Mouse (Mus musculus) G1E (cell line): ENCODE data around the gene Bri3. TPM values are rescaled to one million over a fixed set of nuclear protein-coding genes. Genes with fewer than 3 reads are reported as not detected.

Experiments used
- ATAC-seq: 2 replicates; pipeline ENCODE4 v1.8.0; 2016; ENCODE audit warnings: mild to moderate bottlenecking; ENCODE audit not compliant: insufficient number of reproducible peaks, poor library complexity, low FRiP score, severe bottlenecking; ENCODE audit errors: extremely low read depth
- DNase-seq: peaks from one replicate; pipeline ENCODE4 v3.0.0; 2012; ENCODE audit warnings: low spot score
- H3K27me3 ChIP-seq: 2 replicates; pipeline ENCODE4 v1.6.1; 2012; ENCODE audit warnings: mild to moderate bottlenecking, low read length, inconsistent platforms; ENCODE audit not compliant: insufficient read depth
- H3K36me3 ChIP-seq: replicated peaks from 2 replicates; pipeline ENCODE3; 2012; ENCODE audit warnings: mild to moderate bottlenecking, inconsistent platforms
- H3K4me1 ChIP-seq: 2 replicates; pipeline ENCODE4 v1.6.1; 2012; ENCODE audit warnings: low read depth, low read length, inconsistent platforms, mixed read lengths; ENCODE audit not compliant: insufficient read depth
- H3K4me3 ChIP-seq: 2 replicates; pipeline ENCODE4 v1.5.1; 2012; ENCODE audit warnings: low read depth, mild to moderate bottlenecking, inconsistent platforms, low read length, moderate library complexity, mixed read lengths
- H3K9me3 ChIP-seq: replicated peaks from 2 replicates; pipeline ENCODE4 v1.6.1; 2012; ENCODE audit warnings: inconsistent platforms
- CTCF ChIP-seq: IDR thresholded peaks from 2 replicates; pipeline ENCODE4 v1.5.1; 2012; ENCODE audit warnings: low read depth, low read length, inconsistent platforms, mixed read lengths
- GATA1 ChIP-seq: IDR thresholded peaks from 2 replicates; pipeline ENCODE4 v1.6.1; 2012; ENCODE audit warnings: borderline replicate concordance, low read length, inconsistent platforms, mixed read lengths
- GATA2 ChIP-seq: IDR thresholded peaks from 2 replicates; pipeline ENCODE4 v1.6.1; 2012; ENCODE audit warnings: low read depth, low read length, inconsistent platforms, borderline replicate concordance
- POLR2AphosphoS5 ChIP-seq: IDR thresholded peaks from 2 replicates; pipeline ENCODE4 v1.6.1; 2012; ENCODE audit warnings: low read depth, low read length, inconsistent platforms; ENCODE audit not compliant: insufficient replicate concordance
- TAL1 ChIP-seq: conservative IDR thresholded peaks from 2 replicates; pipeline ENCODE4 v1.6.1; 2012; ENCODE audit warnings: low read depth, low read length, inconsistent platforms, mixed read lengths
- polyA plus RNA-seq: library from polyadenylated mRNA; stranded (reverse); fragments of >175 nt; gene quantifications from 2 replicates; pipeline ENCODE4 v1.2.3, GENCODE M21; 2012
- total RNA-seq, 2 experiments: library from RNA; stranded (forward) in 1 of 2; stranded (reverse) in 1 of 2; fragments of 200-1000 nt in 1 of 2; fragments of >200 nt in 1 of 2; fragmentation: Nextera tagmentation in 1 of 2; gene quantifications; 2 replicates each; pipeline ENCODE4 v1.2.3; 2014 to 2017

The Bri3 gene
- total and polyA plus RNA-seq, 3 experiments, result 33.0 to 63.4 (median 58.1) TPM

- Histone ChIP-seq H3K4me3 (no peak overlapping the region), H3K4me1 (no peaks in the 10 kb centered on the region), H3K27me3 (no peaks in the 10 kb centered on the region), H3K36me3 (no peaks in the 10 kb centered on the region), H3K9me3 (peaks cover 67% of the 10 kb centered on the region)
- no peak for ATAC-seq
- TF ChIP-seq POLR2AphosphoS5 (no peak), CTCF (no peak), GATA1 (no peak), TAL1 (no peak), GATA2 (no peak)
- no peak for DNase-seq
These were observed 228.8 kb downstream of the Bri3 start for GRCm38 (mm10) chr5:144473056-144473455.

DNA sequence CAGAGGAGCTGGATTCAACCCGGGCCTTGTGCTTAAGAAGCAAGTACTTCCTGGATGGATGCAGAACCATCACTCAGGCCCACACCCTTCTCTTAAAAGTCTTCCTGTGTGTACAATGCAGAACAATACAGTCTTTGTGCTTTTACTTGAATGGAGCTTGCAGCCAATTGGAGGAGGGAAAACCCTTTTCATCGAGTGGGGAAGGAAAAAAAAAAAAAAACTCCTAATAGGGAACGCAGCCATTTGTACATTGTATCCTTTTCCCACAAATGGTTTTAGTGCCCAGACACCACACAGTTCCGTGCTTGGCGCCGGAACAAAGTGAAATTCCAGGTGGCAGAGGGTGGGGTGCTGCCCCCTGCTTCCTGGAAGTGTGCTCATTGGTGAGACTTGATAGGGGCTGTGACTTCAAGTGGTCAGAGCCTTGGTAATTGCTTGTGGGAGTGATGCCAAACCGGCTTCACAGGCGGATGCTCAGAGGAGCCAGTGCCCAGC, 235.5 kb downstream of the Bri3 start:
- no peak overlapping the region for H3K4me3 ChIP-seq
- ATAC-seq, result no peak
- DNase-seq, result no peak
- H3K9me3 ChIP-seq, result peaks cover 81% of the 10 kb centered on the region
- no peaks in the 10 kb centered on the region for H3K36me3 ChIP-seq
- no peaks in the 10 kb centered on the region for H3K4me1 ChIP-seq
- TF ChIP-seq TAL1 (no peak), GATA1 (no peak), POLR2AphosphoS5 (no peak), GATA2 (no peak), CTCF (no peak)
- H3K27me3 ChIP-seq, result no peaks in the 10 kb centered on the region

- TF ChIP-seq GATA1, result no peak
- TF ChIP-seq POLR2AphosphoS5, result no peak
- no peak for TF ChIP-seq GATA2
- no peak for TF ChIP-seq TAL1
- TF ChIP-seq CTCF, result no peak
- Histone ChIP-seq H3K9me3 (peaks cover 78% of the 10 kb centered on the region), H3K4me1 (no peaks in the 10 kb centered on the region), H3K4me3 (no peak overlapping the region), H3K27me3 (no peaks in the 10 kb centered on the region), H3K36me3 (no peaks in the 10 kb centered on the region)
- no peak for DNase-seq
- no peak for ATAC-seq
These were observed 239.6 kb downstream of the Bri3 start for GRCm38 (mm10) chr5:144483659-144484375.

- no peaks in the 10 kb centered on the region for H3K4me1 ChIP-seq
- ATAC-seq, result no peak
- no peaks in the 10 kb centered on the region for H3K27me3 ChIP-seq
- DNase-seq, result no peak
- peaks cover 69% of the 10 kb centered on the region for H3K9me3 ChIP-seq
- TF ChIP-seq TAL1 (no peak), POLR2AphosphoS5 (no peak), GATA1 (no peak), GATA2 (no peak), CTCF (no peak)
- no peak overlapping the region for H3K4me3 ChIP-seq
- no peaks in the 10 kb centered on the region for H3K36me3 ChIP-seq
These were observed 247.1 kb downstream of the Bri3 start for GRCm38 (mm10) chr5:144491308-144491707.

Other genes with a start within 250 kb of the Bri3 start
- 107 and 116 TPM in 2 replicates for gene Ccz1, start 229.6 kb upstream of the Bri3 start, total RNA-seq (2014; fragmentation: Nextera tagmentation)
- gene Ccz1, start 229.6 kb upstream of the Bri3 start, total RNA-seq (2017), result 107 and 113 TPM in 2 replicates
- 50.9 and 68.7 TPM in 2 replicates for gene Ccz1, start 229.6 kb upstream of the Bri3 start, polyA plus RNA-seq
- not detected in 2 replicates for gene Ocm, start 217.8 kb upstream of the Bri3 start, total RNA-seq (2014; fragmentation: Nextera tagmentation)
- gene Ocm, start 217.8 kb upstream of the Bri3 start, total RNA-seq (2017), result not detected in 2 replicates
- not detected in 2 replicates for gene Ocm, start 217.8 kb upstream of the Bri3 start, polyA plus RNA-seq
- gene Lmtk2, start 144.0 kb upstream of the Bri3 start, total RNA-seq (2014; fragmentation: Nextera tagmentation), result 26.1 and 29.0 TPM in 2 replicates
- gene Lmtk2, start 144.0 kb upstream of the Bri3 start, total RNA-seq (2017), result 10.6 and 11.7 TPM in 2 replicates
- gene Lmtk2, start 144.0 kb upstream of the Bri3 start, polyA plus RNA-seq, result 8.5 and 9.3 TPM in 2 replicates
- 3.2 and 3.5 TPM in 2 replicates for gene Bhlha15, start 54.2 kb upstream of the Bri3 start, total RNA-seq (2014; fragmentation: Nextera tagmentation)
- gene Bhlha15, start 54.2 kb upstream of the Bri3 start, total RNA-seq (2017), result 0.35 and 0.44 TPM in 2 replicates
- 1.4 and 1.5 TPM in 2 replicates for gene Bhlha15, start 54.2 kb upstream of the Bri3 start, polyA plus RNA-seq
- 7.0 and 10.8 TPM in 2 replicates for gene Tecpr1, start 20.8 kb upstream of the Bri3 start, total RNA-seq (2014; fragmentation: Nextera tagmentation)
- 17.5 and 20.1 TPM in 2 replicates for gene Tecpr1, start 20.8 kb upstream of the Bri3 start, total RNA-seq (2017)
- 5.8 and 6.9 TPM in 2 replicates for gene Tecpr1, start 20.8 kb upstream of the Bri3 start, polyA plus RNA-seq
- gene Baiap2l1, start 113.7 kb downstream of the Bri3 start, total RNA-seq (2014; fragmentation: Nextera tagmentation), result not detected in 2 replicates
- gene Baiap2l1, start 113.7 kb downstream of the Bri3 start, total RNA-seq (2017), result 0.11 TPM in 1 of 2 replicates, not detected in the other
- gene Baiap2l1, start 113.7 kb downstream of the Bri3 start, polyA plus RNA-seq, result not detected in 2 replicates